11 mouse cellular contexts compared by ENCODE assay signal in the genomic region with DNA sequence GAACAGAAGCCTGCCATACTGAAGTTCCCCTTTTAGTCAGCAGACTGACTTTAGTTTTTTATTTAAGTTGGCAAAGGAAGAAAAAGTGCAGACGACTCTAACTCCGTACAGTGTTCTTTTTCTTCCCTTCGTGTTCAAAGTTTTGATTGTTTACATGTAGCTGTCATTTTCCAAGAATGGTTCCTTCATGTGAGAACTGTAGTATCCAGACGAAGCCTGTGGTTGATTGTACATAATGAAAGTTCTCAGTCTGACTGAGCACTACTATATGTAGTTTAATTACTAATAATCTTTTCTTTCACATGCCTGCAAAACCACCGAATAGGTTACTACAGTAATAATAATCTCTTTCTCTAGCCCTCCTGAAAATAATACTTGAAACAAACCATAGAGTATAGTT.
A peak's percentile ranks its signal among the peaks of the same experiment; 100 is the strongest.
DNase-seq lines count a peak whose midpoint lies in the region; ATAC-seq and TF ChIP-seq lines count a peak whose summit lies in the region.
"Had no signal": no experiment of that assay in that cellular context is flagged by ENCODE, and none has a peak within 500 bp of the region (broad histone marks: within the 10 kb centered on the region; RNA-seq: fewer than 3 reads in every experiment).

No protein-coding gene starts in this region.

- no peaks in the 10 kb centered on the region for H3K27me3 ChIP-seq in heart, embryonic 12.5 days (replicated peaks)
- H3K27me3 ChIP-seq in limb, embryonic 14.5 days (ENCODE audit: control insufficient read depth, insufficient read depth, low read length), result no peaks in the 10 kb centered on the region
- H3K27me3 ChIP-seq in limb, embryonic 10.5 days (ENCODE audit: low read depth, poor library complexity, severe bottlenecking), result no peaks in the 10 kb centered on the region
- no peaks in the 10 kb centered on the region for H3K27me3 ChIP-seq in liver, embryonic 16.5 days (ENCODE audit: control insufficient read depth, insufficient read depth, low read depth, low read length)

- peaks cover 8% of the 10 kb centered on the region; the same call in 1 of the 2 replicates for H3K36me3 ChIP-seq in heart, embryonic 12.5 days
- H3K36me3 ChIP-seq in limb, embryonic 14.5 days (ENCODE audit: control insufficient read depth, insufficient read depth, low read length), result no peaks in the 10 kb centered on the region; the same call in 1 of the 2 replicates
- H3K36me3 ChIP-seq in limb, embryonic 10.5 days, result no peaks in the 10 kb centered on the region
- no peaks in the 10 kb centered on the region for H3K36me3 ChIP-seq in liver, embryonic 16.5 days (ENCODE audit: control insufficient read depth, insufficient read depth)

- 0 out of 2 replicates have a peak overlapping the region, but pooled peaks have one; percentile 4 for H3K9ac ChIP-seq in heart, embryonic 12.5 days
- no peak overlapping the region for H3K9ac ChIP-seq in limb, embryonic 14.5 days (ENCODE audit: low read depth, low read length, severe bottlenecking)
- no peak overlapping the region for H3K9ac ChIP-seq in liver, embryonic 16.5 days (ENCODE audit: low read depth, low read length)

- peak overlapping the region; percentile 74 for H3K27ac ChIP-seq in heart, embryonic 12.5 days (ENCODE audit: poor library complexity, severe bottlenecking)
- peak overlapping the region; percentile 50 for H3K27ac ChIP-seq in limb, embryonic 14.5 days (replicated peaks; ENCODE audit: low read depth, low read length)
- no peak overlapping the region for H3K27ac ChIP-seq in limb, embryonic 10.5 days
- H3K27ac ChIP-seq in bone marrow macrophage, adult 2 months (ENCODE audit: insufficient read depth, low read depth, low read length), result peak overlapping the region; percentile 93
- H3K27ac ChIP-seq in liver, embryonic 16.5 days (ENCODE audit: low read length), result peak overlapping the region; percentile 15; the same call in 1 of the 2 replicates

- no peak for TF ChIP-seq POLR2A in limb, embryonic 14.5 days (IDR thresholded peaks at IDR 0.05; ENCODE audit: borderline replicate concordance, extremely low read depth, insufficient read depth, insufficient read length)
- no peak for TF ChIP-seq POLR2A in bone marrow macrophage, adult 2 months (IDR thresholded peaks at IDR 0.05; ENCODE audit: borderline replicate concordance, low read depth, low read length)

- peaks cover 31% of the 10 kb centered on the region for H3K4me1 ChIP-seq in heart, embryonic 12.5 days (replicated peaks)
- peaks cover 17% of the 10 kb centered on the region for H3K4me1 ChIP-seq in limb, embryonic 14.5 days (ENCODE audit: control insufficient read depth, insufficient read depth, low read length)
- peaks cover 8% of the 10 kb centered on the region for H3K4me1 ChIP-seq in limb, embryonic 10.5 days
- peaks cover 31% of the 10 kb centered on the region for H3K4me1 ChIP-seq in bone marrow macrophage, adult 2 months (ENCODE audit: control insufficient read depth, insufficient read depth, low read length)
- H3K4me1 ChIP-seq in liver, embryonic 16.5 days (ENCODE audit: control insufficient read depth, low read depth, low read length), result peaks cover 8% of the 10 kb centered on the region

- H3K4me3 ChIP-seq in heart, embryonic 12.5 days, result no peak overlapping the region
- no peak overlapping the region for H3K4me3 ChIP-seq in limb, embryonic 14.5 days (replicated peaks; ENCODE audit: low read length)
- no peak overlapping the region for H3K4me3 ChIP-seq in limb, embryonic 10.5 days
- H3K4me3 ChIP-seq in bone marrow macrophage, adult 2 months (ENCODE audit: insufficient read depth, low read length), result peak overlapping the region; percentile 21
- peak overlapping the region; percentile 13 for H3K4me3 ChIP-seq in liver, embryonic 16.5 days (ENCODE audit: low read depth, low read length)
- H3K4me3 ChIP-seq: myocyte had no signal

- DNase-seq in heart, adult 9 months (ENCODE audit: low spot score in 2 of 2), result no peak
- DNase-seq in limb, embryonic 14.5 days (ENCODE audit: low spot score), result no peak
- DNase-seq in limb, embryonic 10.5 days (ENCODE audit: low spot score), result no peak
- DNase-seq in natural killer cell, adult 2 months (ENCODE audit: low spot score in 2 of 2), result no peak
- no peak for DNase-seq in adrenal gland, postnatal 14 days
- DNase-seq: cerebellum, adult 9-10 months; gastrocnemius, postnatal 14 days had no signal

- 43% methylated on average over 5 of the region's 5 CpGs for WGBS in heart, embryonic 12.5 days
- 57% methylated on average over 5 of the region's 5 CpGs for WGBS in limb, embryonic 14.5 days
- 77% methylated on average over 5 of the region's 5 CpGs for WGBS in limb, embryonic 10.5 days
- 16% methylated on average over 5 of the region's 5 CpGs for WGBS in liver, embryonic 16.5 days (ENCODE audit: insufficient replicate concordance)

- TF ChIP-seq CTCF in bone marrow macrophage, adult 2 months (IDR thresholded peaks at IDR 0.05; ENCODE audit: low read depth, low read length), result no peak

- H3K9me3 ChIP-seq in heart, embryonic 12.5 days (replicated peaks), result no peaks in the 10 kb centered on the region
- no peaks in the 10 kb centered on the region for H3K9me3 ChIP-seq in limb, embryonic 14.5 days (ENCODE audit: control insufficient read depth, low read length)
- H3K9me3 ChIP-seq in limb, embryonic 10.5 days (replicated peaks), result no peaks in the 10 kb centered on the region
- H3K9me3 ChIP-seq in liver, embryonic 16.5 days (replicated peaks; ENCODE audit: control insufficient read depth, low read length), result no peaks in the 10 kb centered on the region

- peak; percentile 18; the same call in 1 of the 2 replicates for ATAC-seq in heart, embryonic 12.5 days (ENCODE audit: insufficient number of reproducible peaks, low FRiP score)
- no peak for ATAC-seq in limb, embryonic 14.5 days (ENCODE audit: low FRiP score, low read depth)
- ATAC-seq in liver, embryonic 16.5 days (ENCODE audit: low read depth), result no peak

- H3K4me2 ChIP-seq in heart, embryonic 12.5 days, result peak overlapping the region; percentile 41
- no peak overlapping the region for H3K4me2 ChIP-seq in limb, embryonic 14.5 days (replicated peaks; ENCODE audit: low read depth, low read length, severe bottlenecking)
- peak overlapping the region; percentile 46 for H3K4me2 ChIP-seq in liver, embryonic 16.5 days (ENCODE audit: low read depth, low read length)

Comparison
In these comparisons a context has a peak if more than half of its experiments do, and no peak if none do; other contexts are left out.
1. H3K4me3 ChIP-seq: peak in bone marrow macrophage, adult 2 months (single experiment) and liver, embryonic 16.5 days (single experiment); none in heart, embryonic 12.5 days (single experiment), limb, embryonic 14.5 days (single experiment) and limb, embryonic 10.5 days (single experiment).